Mouse (Mus musculus) limb, embryonic 14.5 days (tissue): Measurements from ENCODE around the gene Clptm1. TPM values are rescaled to one million over a fixed set of nuclear protein-coding genes. Genes with fewer than 3 reads are reported as not detected.

Source experiments
- ATAC-seq: fragments of 200-750 bp; cut with Nextera tagmentation; 2 replicates; pipeline ENCODE4 v1.8.0; 2017; ENCODE audit warnings: low read depth, moderate number of reproducible peaks, moderate TSS enrichment; ENCODE audit not compliant: low FRiP score
- DNase-seq: peaks from one replicate; pipeline ENCODE4 v3.0.0-alpha.2; 2015; ENCODE audit warnings: low spot score
- H3K27ac ChIP-seq: fragments of 300-500 bp; sonication (generic); replicated peaks from 2 replicates; pipeline ENCODE4 v1.5.1; 2014; ENCODE audit warnings: low read depth, mild to moderate bottlenecking, low read length, moderate library complexity, mixed read lengths
- H3K27me3 ChIP-seq: fragments of 300-500 bp; sonication (generic); 2 replicates; pipeline ENCODE4 v1.6.1; 2014; ENCODE audit warnings: low read length, mixed read lengths; ENCODE audit not compliant: control insufficient read depth, insufficient read depth
- H3K36me3 ChIP-seq: fragments of 300-500 bp; sonication (generic); 2 replicates; pipeline ENCODE4 v1.6.1; 2014; ENCODE audit warnings: mild to moderate bottlenecking, low read length, moderate library complexity, mixed read lengths; ENCODE audit not compliant: control insufficient read depth, insufficient read depth
- H3K4me1 ChIP-seq: fragments of 300-500 bp; sonication (generic); 2 replicates; pipeline ENCODE4 v1.6.1; 2014; ENCODE audit warnings: antibody characterized with exemption, low read length, mixed read lengths; ENCODE audit not compliant: control insufficient read depth, insufficient read depth
- H3K4me2 ChIP-seq: fragments of 300-500 bp; sonication (generic); replicated peaks from 2 replicates; pipeline ENCODE4 v1.6.1; 2014; ENCODE audit warnings: low read depth, mild to moderate bottlenecking, low read length, moderate library complexity; ENCODE audit not compliant: severe bottlenecking
- H3K4me3 ChIP-seq: fragments of 300-500 bp; sonication (generic); replicated peaks from 2 replicates; pipeline ENCODE4 v1.5.1; 2014; ENCODE audit warnings: low read length
- H3K9ac ChIP-seq: fragments of 300-500 bp; sonication (generic); 2 replicates; pipeline ENCODE4 v1.6.1; 2014; ENCODE audit warnings: mild to moderate bottlenecking, low read depth, low read length, moderate library complexity; ENCODE audit not compliant: severe bottlenecking
- H3K9me3 ChIP-seq: fragments of 300-500 bp; sonication (generic); 2 replicates; pipeline ENCODE4 v1.6.1; 2016; ENCODE audit warnings: low read length; ENCODE audit not compliant: control insufficient read depth
- POLR2A ChIP-seq: fragments of 200-500 bp; IDR thresholded peaks from 2 replicates; pipeline ENCODE4 v1.8.0; 2012; ENCODE audit warnings: inconsistent platforms, mild to moderate bottlenecking, moderate library complexity, borderline replicate concordance; ENCODE audit not compliant: insufficient read depth, insufficient read length; ENCODE audit errors: extremely low read depth
- WGBS: fragments of 180-500 bp; shearing (Covaris S2); extraction: QIAGEN DNeasy Blood & Tissue Kit; methylation state at CpG from one replicate; pipeline ENCODE4 v1.1.7; 2014; 5-methylcytosine and 5-hydroxymethylcytosine counted together
- polyA plus RNA-seq, 2 experiments: library from polyadenylated mRNA; depleted of rRNA in 1 of 2; stranded (reverse) in 1 of 2; unstranded in 1 of 2; fragments of >200 nt; fragmentation: Nextera tagmentation in 1 of 2; extraction: Ambion mirVana in 1 of 2; gene quantifications; 2 replicates each; pipeline versions ENCODE4 v1.2.1 to v1.2.3; 2012 to 2014

The Clptm1 gene
- polyA plus RNA-seq, 2 experiments, result 68.8 to 90.2 TPM

DNA sequence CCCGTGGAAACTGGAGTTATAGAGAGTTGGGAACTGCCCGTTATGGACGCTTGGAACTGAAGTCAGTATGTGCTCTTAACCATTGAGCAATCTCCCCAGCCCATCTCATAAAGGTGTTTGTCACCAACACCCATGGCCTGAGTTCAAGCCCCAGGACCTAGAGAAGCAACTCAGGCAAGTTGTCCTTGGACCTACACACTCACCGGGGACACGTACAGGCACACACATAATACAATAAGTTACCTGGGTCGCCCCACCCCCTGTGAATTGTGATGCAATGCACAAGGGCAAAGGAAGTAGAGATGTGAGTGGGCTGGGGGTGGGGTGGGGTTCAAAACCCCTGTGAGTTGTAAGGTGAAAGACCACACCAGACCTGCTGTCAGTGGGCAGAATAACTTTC, 21.7 kb upstream of the Clptm1 start:
- Histone ChIP-seq H3K4me3 (no peak overlapping the region), H3K27me3 (no peaks in the 10 kb centered on the region), H3K9me3 (no peaks in the 10 kb centered on the region), H3K4me2 (no peak overlapping the region), H3K9ac (no peak overlapping the region), H3K27ac (no peak overlapping the region), H3K4me1 (no peaks in the 10 kb centered on the region), H3K36me3 (no peaks in the 10 kb centered on the region)
- no peak for TF ChIP-seq POLR2A
- DNase-seq (no peak), ATAC-seq (no peak)
- 77% methylated on average over 6 of the region's 6 CpGs for WGBS

DNA sequence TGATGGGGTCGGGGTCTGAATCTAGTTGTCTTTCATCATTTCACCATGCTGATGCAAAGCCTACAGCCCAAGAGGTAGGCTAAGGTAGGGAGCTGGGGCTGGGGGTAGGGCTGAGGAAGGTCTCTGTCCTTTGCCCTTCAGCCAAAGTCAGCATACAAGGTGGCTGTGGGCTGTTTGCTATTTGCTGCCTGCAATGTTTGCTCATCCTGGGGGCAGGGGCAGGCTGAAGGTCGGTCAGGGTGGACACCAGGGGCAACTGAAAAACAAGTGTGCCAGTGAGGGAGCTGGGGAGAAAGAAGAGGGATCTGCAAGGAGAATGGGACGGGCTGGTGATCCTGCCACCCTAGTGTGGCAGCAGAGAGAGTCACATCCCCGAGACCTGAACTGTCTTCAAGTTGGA, 20.5 kb upstream of the Clptm1 start:
- Histone ChIP-seq H3K9ac (no peak overlapping the region), H3K9me3 (no peaks in the 10 kb centered on the region), H3K27me3 (no peaks in the 10 kb centered on the region), H3K4me2 (no peak overlapping the region), H3K36me3 (no peaks in the 10 kb centered on the region), H3K27ac (no peak overlapping the region), H3K4me1 (no peaks in the 10 kb centered on the region), H3K4me3 (no peak overlapping the region)
- no peak for ATAC-seq
- no peak for DNase-seq
- WGBS, result 61% methylated on average over 4 of the region's 4 CpGs
- no peak for TF ChIP-seq POLR2A

DNA sequence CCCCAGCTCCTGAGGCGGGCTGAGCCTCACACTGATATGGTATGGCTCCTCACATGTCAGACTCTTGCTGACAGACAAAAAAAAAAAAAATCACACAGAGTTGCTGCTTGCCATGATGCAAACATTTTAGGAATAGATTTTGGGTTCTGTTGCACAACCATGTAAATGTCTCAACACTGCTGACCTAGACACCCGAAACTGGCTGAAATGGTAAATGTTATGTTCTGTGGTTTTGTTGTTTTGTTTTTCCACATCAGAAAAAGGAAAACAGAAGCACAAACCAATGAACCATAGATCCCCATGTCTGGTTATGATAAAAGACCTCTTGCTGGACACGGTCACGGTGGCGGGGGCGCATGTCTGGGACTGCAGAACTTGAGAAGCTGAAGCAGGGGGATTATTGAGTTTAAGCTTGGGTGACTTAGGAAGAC, 19.0 kb upstream of the Clptm1 start:
- H3K9me3 ChIP-seq, result no peaks in the 10 kb centered on the region
- no peaks in the 10 kb centered on the region for H3K27me3 ChIP-seq
- H3K36me3 ChIP-seq, result no peaks in the 10 kb centered on the region
- DNase-seq (no peak), ATAC-seq (no peak)
- no peak for TF ChIP-seq POLR2A
- no peak overlapping the region for H3K27ac ChIP-seq
- H3K4me1 ChIP-seq, result no peaks in the 10 kb centered on the region
- H3K9ac ChIP-seq, result no peak overlapping the region
- H3K4me2 ChIP-seq, result no peak overlapping the region
- H3K4me3 ChIP-seq, result no peak overlapping the region
- WGBS, result 77% methylated on average over 6 of the region's 6 CpGs

DNA sequence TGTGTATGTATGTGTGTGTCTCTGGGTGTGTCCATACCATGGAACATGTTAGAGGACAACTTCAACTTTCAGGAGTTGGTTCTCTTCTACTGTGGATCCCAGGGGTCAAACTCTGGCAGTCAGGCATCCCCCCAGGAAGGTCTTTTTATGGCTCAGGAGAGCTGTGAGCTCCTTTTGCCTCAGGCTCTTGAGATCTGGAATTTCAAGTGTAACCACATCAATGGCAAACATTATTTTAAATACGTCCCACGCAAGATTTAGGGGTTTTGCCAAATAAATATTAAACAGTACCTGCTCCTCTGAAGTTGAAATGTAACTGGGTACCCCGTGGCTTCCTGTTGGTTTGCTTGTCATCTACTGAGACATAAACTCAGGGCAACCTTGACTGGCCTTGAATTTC, 18.1 kb upstream of the Clptm1 start:
- Histone ChIP-seq H3K4me3 (no peak overlapping the region), H3K4me1 (no peaks in the 10 kb centered on the region), H3K27ac (no peak overlapping the region), H3K9me3 (no peaks in the 10 kb centered on the region), H3K36me3 (no peaks in the 10 kb centered on the region), H3K9ac (no peak overlapping the region), H3K4me2 (no peak overlapping the region), H3K27me3 (no peaks in the 10 kb centered on the region)
- DNase-seq (no peak), ATAC-seq (no peak)
- WGBS, result 45% methylated on average over 3 of the region's 3 CpGs
- no peak for TF ChIP-seq POLR2A

DNA sequence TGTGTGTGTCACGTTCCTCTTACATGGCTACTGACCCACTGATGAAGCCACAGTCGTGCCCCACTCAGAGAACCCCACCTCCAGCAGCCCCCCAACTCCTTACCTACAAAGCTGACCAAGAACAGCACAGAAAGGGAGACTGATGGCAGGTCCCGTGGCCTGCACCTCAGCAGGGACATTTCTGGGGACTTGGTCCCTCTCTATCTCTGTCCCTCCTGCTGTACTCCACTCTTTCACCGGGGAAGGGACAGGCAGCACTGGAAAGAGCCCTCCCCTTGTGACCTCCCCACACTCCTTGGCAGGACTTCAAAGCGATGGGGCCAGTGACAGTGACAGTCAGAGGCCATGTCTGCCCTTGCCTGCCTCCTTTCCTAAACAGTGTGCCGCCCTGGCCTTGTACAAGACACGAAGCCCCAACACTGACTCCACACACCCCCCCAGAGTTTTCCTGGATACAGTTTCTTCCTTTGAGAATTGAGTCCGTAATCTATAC, 16.4 kb upstream of the Clptm1 start, which contains the start of the genes Gm44805 and Apoc4:
TSS of gene Gm44805 (minus strand) at position 222 of the 493 bp plus-strand sequence.
TSS of gene Apoc4 (minus strand) at position 278 of the 493 bp plus-strand sequence.
- Histone ChIP-seq H3K36me3 (no peaks in the 10 kb centered on the region), H3K27ac (no peak within 1 kb of the TSS), H3K27me3 (no peaks in the 10 kb centered on the region), H3K4me1 (no peaks in the 10 kb centered on the region), H3K4me3 (no peak within 1 kb of the TSS), H3K9me3 (no peaks in the 10 kb centered on the region), H3K9ac (no peak within 1 kb of the TSS), H3K4me2 (no peak within 1 kb of the TSS)
- DNase-seq (no peak), ATAC-seq (no peak)
- TF ChIP-seq POLR2A, result no peak
- WGBS, result 54% methylated on average over 8 of the region's 8 CpGs

DNA sequence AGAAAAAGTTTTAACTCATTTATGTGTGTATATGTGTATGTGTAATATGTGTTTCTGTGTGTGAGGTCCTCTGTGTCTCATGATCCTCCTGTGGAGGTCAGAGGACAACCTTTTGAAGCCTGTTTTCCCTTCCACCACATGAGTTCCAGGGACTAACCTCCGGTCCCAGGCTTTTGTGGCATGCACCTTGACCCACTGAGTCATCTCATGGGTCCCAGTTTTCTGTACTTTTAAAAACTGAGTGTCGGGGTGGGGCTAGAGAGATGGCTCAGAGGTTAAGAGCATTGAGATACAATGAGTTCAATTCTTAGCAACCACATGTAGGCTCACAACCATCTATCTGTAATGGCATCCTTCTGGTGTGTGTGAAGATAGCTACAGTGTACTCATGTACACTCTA, 15.9 kb upstream of the Clptm1 start:
- no peaks in the 10 kb centered on the region for H3K9me3 ChIP-seq
- no peaks in the 10 kb centered on the region for H3K36me3 ChIP-seq
- WGBS, result 85% methylated on average over 2 of the region's 2 CpGs
- no peak for TF ChIP-seq POLR2A
- H3K4me3 ChIP-seq, result no peak overlapping the region
- DNase-seq (no peak), ATAC-seq (no peak)
- no peak overlapping the region for H3K27ac ChIP-seq
- no peak overlapping the region for H3K9ac ChIP-seq
- no peaks in the 10 kb centered on the region for H3K27me3 ChIP-seq
- no peak overlapping the region for H3K4me2 ChIP-seq
- H3K4me1 ChIP-seq, result no peaks in the 10 kb centered on the region
